Mouse (Mus musculus): ENCODE measurements around the gene Got2. TPM values are rescaled to one million over a fixed set of nuclear protein-coding genes. Genes with fewer than 3 reads are reported as not detected.
"Not testable (repeated sequence)": the region's sequence is repeated elsewhere in the genome, so short reads cannot be mapped to it uniquely, and the experiment has no call there.

Gene Got2
- polyA plus RNA-seq, 1 experiment from 2014 or later: 185 TPM

GRCm38 (mm10) chr8:95885966-95886365 lies 2.4 kb downstream of the Got2 start:
- H3K4me3 ChIP-seq: no peak overlapping the region
- DNase-seq (ENCODE audit: low spot score): no peak
- H3K27me3 ChIP-seq (ENCODE audit: low read depth, poor library complexity, severe bottlenecking): no peaks in the 10 kb centered on the region
- no peaks in the 10 kb centered on the region for H3K9me3 ChIP-seq (replicated peaks)
- H3K27ac ChIP-seq: no peak overlapping the region
- WGBS: 85% methylated on average over 5 of the region's 5 CpGs
- peaks cover 13% of the 10 kb centered on the region for H3K4me1 ChIP-seq
- 0 out of 2 replicates have a peak, but pooled peaks cover 4% of the 10 kb centered on the region for H3K36me3 ChIP-seq

DNA sequence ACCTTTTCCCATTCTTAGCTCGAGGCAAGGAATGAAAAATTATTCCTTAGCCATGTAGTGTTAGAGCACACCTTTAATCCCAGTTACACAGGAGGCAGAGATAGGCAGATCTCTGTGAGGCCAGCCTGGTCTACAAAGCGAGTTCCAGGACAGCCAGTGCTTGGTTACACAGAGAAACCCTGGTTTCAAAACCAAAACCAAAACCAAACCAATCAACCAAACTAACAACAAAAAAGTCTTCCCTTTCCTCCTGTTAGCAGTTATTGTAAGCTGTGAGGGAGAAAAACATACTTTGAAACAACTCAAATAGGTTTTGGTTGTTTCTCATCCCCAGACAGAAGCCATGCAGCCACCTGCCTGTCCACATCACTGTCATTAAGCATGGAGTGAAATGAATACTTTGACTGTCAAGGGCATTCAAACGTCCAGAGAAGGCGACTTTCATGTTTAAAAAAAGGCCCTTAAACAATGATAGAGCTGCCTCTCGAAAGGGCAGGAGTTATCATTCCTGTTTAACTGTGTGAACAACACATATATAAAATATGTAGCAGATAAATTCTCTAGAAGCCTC lies 3.0 kb downstream of the Got2 start:
- Histone ChIP-seq H3K4me3 (no peak overlapping the region), H3K27ac (no peak overlapping the region), H3K9me3 (replicated peaks) (no peaks in the 10 kb centered on the region), H3K27me3 (ENCODE audit: low read depth, poor library complexity, severe bottlenecking) (no peaks in the 10 kb centered on the region), H3K36me3 (0 out of 2 replicates have a peak, but pooled peaks cover 4% of the 10 kb centered on the region), H3K4me1 (peaks cover 13% of the 10 kb centered on the region)
- no peak for DNase-seq (ENCODE audit: low spot score)
- WGBS: 83% methylated on average over 5 of the region's 5 CpGs

DNA sequence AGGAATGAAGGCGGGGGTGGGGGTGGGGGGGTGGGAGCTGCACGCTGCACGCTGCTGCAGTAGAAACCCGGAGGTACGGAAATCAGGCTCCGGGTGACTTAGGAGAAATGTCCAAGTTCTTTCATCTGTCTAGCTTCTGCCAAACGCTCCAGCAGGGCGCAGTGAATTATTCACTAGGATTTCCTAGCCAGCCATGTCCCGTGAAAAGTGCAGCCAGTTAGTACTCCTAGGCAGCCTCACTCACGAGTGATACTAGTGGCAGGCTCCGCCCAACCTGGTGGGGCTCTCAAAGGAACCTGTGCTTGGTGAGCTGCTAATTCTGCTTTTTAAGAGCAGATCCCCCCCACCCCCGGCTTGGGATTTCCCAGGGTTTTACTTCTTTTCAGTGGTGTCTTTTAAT lies 3.9 kb downstream of the Got2 start:
- Histone ChIP-seq H3K27me3 (ENCODE audit: low read depth, poor library complexity, severe bottlenecking) (no peaks in the 10 kb centered on the region), H3K4me1 (peaks cover 13% of the 10 kb centered on the region), H3K4me3 (no peak overlapping the region), H3K9me3 (replicated peaks) (no peaks in the 10 kb centered on the region), H3K27ac (no peak overlapping the region), H3K36me3 (0 out of 2 replicates have a peak, but pooled peaks cover 4% of the 10 kb centered on the region)
- 86% methylated on average over 12 of the region's 12 CpGs for WGBS
- no peak for DNase-seq (ENCODE audit: low spot score)

- Histone ChIP-seq H3K27ac (no peak overlapping the region), H3K27me3 (ENCODE audit: low read depth, poor library complexity, severe bottlenecking) (no peaks in the 10 kb centered on the region), H3K4me3 (no peak overlapping the region), H3K9me3 (replicated peaks) (no peaks in the 10 kb centered on the region), H3K36me3 (peaks cover 17% of the 10 kb centered on the region), H3K4me1 (peaks cover 9% of the 10 kb centered on the region)
- 90% methylated on average over 9 of the region's 9 CpGs for WGBS
- no peak for DNase-seq (ENCODE audit: low spot score)
Measured at GRCm38 (mm10) chr8:95882191-95882590, 6.2 kb downstream of the Got2 start.

- no peak for DNase-seq (ENCODE audit: low spot score)
- WGBS: 89% methylated on average over 3 of the region's 3 CpGs
Measured at GRCm38 (mm10) chr8:95881576-95881975, 6.8 kb downstream of the Got2 start.

DNA sequence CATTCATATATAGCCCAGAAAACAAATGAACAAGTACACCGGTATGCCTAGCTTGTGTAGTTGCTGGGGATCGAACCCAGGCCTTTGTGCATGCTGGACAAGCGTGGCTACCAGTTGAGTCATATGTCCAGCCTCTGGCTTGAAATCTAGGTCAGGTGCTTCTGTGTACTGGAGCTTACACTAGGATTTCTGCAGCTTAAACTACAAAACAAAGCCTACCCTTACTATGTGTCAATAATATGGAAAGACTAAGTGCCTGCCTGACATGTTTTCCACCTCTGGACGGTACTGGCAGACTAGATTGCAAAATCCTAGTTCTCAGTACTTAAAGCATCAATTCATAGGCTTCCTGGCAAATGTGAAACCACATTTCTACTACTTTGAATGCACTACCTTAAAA lies 8.5 kb downstream of the Got2 start:
- Histone ChIP-seq H3K27me3 (ENCODE audit: low read depth, poor library complexity, severe bottlenecking) (no peaks in the 10 kb centered on the region), H3K4me3 (no peak overlapping the region), H3K9me3 (replicated peaks) (no peaks in the 10 kb centered on the region), H3K4me1 (no peaks in the 10 kb centered on the region), H3K27ac (no peak overlapping the region), H3K36me3 (peaks cover 40% of the 10 kb centered on the region)
- DNase-seq (ENCODE audit: low spot score): no peak
- 95% methylated on average over 4 of the region's 4 CpGs for WGBS

More at GRCm38 (mm10) chr8:95881576-95881975, 6.8 kb downstream of the Got2 start:
- peaks cover 23% of the 10 kb centered on the region for H3K36me3 ChIP-seq
- no peak overlapping the region for H3K4me3 ChIP-seq
- no peaks in the 10 kb centered on the region for H3K27me3 ChIP-seq (ENCODE audit: low read depth, poor library complexity, severe bottlenecking)
- no peak overlapping the region for H3K27ac ChIP-seq
- peaks cover 3% of the 10 kb centered on the region for H3K4me1 ChIP-seq
- H3K9me3 ChIP-seq (replicated peaks): no peaks in the 10 kb centered on the region

DNA sequence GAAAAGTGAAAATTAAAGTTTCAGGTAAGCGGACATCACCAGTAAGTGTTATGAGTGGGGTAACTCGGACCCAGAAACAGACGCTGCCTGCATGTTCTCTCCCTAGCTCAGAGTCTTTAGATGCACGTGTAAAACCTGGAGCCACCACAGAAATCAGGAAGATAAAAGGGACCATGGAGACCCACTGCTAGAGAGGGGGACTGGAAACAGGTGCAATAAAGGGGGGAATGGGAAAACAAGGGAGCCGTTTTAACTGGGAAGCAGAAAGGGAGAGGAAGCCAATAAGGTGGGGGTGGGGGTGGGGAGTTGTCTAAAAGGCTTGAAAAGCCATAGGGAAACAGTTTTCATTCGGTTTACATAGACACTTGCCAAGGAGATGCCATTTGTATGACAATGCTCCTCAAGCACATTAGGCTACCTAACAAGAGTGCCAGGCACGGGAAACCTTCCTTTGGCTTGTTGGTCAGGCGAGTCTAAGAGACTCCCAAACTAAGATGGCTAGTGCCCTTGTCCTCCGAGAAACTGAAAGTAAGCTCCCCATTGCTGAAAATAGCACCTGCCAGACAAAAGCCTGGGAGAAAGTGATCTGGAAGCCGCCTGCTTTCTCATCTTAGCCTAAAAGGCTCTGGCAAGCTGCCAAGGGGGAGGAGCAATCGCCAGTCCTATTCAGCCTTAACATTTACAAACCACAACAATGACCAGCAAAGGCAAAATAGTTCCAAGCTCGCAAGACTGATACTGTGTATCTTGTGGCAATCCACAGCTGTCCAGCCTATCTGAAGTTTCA lies 10.0 kb downstream of the Got2 start:
- 71% methylated on average over 12 of the region's 12 CpGs for WGBS
- no peak for DNase-seq (ENCODE audit: low spot score)
- Histone ChIP-seq H3K4me1 (no peaks in the 10 kb centered on the region), H3K27me3 (ENCODE audit: low read depth, poor library complexity, severe bottlenecking) (no peaks in the 10 kb centered on the region), H3K9me3 (replicated peaks) (no peaks in the 10 kb centered on the region), H3K27ac (no peak overlapping the region), H3K36me3 (peaks cover 55% of the 10 kb centered on the region), H3K4me3 (no peak overlapping the region)

- Histone ChIP-seq H3K4me1 (no peaks in the 10 kb centered on the region), H3K27ac (no peak overlapping the region), H3K27me3 (ENCODE audit: low read depth, poor library complexity, severe bottlenecking) (no peaks in the 10 kb centered on the region), H3K36me3 (peaks cover 82% of the 10 kb centered on the region), H3K4me3 (no peak overlapping the region), H3K9me3 (replicated peaks) (no peaks in the 10 kb centered on the region)
- WGBS: 95% methylated on average over 7 of the region's 7 CpGs
- DNase-seq (ENCODE audit: low spot score): no peak
Measured at GRCm38 (mm10) chr8:95875270-95875669, 13.1 kb downstream of the Got2 start.

- peaks cover 100% of the 10 kb centered on the region for H3K36me3 ChIP-seq
- DNase-seq (ENCODE audit: low spot score): no peak
- WGBS: 94% methylated on average over 16 of the region's 16 CpGs
- no peaks in the 10 kb centered on the region for H3K4me1 ChIP-seq
- H3K9me3 ChIP-seq (replicated peaks): no peaks in the 10 kb centered on the region
- H3K27me3 ChIP-seq (ENCODE audit: low read depth, poor library complexity, severe bottlenecking): no peaks in the 10 kb centered on the region
- H3K27ac ChIP-seq: no peak overlapping the region
- no peak overlapping the region for H3K4me3 ChIP-seq
Measured at GRCm38 (mm10) chr8:95871690-95872089, 16.7 kb downstream of the Got2 start.

DNA sequence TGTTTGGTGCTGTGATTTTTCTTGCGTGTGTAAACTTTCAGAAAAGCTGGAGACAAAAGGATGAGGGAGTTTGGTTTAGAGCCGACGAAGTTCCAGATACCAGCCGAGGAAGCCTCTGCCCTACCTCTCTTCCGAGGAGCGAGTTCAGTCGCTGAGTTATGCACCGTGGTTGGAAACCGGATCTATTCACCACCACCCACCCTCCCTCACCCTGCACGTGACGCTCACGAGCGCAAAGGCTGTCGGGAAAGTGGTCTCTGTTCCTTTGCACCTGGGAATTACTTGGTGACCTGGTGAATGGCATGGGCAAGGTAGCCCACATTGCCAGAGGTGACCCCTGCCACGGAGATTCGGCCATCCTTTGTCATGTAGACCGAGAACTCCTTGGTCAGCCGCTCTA lies 23.5 kb downstream of the Got2 start:
- DNase-seq (ENCODE audit: low spot score); H3K4me3 ChIP-seq; H3K9me3 ChIP-seq (replicated peaks); H3K27ac ChIP-seq; H3K27me3 ChIP-seq (ENCODE audit: low read depth, poor library complexity, severe bottlenecking); H3K4me1 ChIP-seq: not testable (repeated sequence)
- peaks cover 68% of the 10 kb centered on the region for H3K36me3 ChIP-seq
- 96% methylated on average over 18 of the region's 18 CpGs for WGBS

DNA sequence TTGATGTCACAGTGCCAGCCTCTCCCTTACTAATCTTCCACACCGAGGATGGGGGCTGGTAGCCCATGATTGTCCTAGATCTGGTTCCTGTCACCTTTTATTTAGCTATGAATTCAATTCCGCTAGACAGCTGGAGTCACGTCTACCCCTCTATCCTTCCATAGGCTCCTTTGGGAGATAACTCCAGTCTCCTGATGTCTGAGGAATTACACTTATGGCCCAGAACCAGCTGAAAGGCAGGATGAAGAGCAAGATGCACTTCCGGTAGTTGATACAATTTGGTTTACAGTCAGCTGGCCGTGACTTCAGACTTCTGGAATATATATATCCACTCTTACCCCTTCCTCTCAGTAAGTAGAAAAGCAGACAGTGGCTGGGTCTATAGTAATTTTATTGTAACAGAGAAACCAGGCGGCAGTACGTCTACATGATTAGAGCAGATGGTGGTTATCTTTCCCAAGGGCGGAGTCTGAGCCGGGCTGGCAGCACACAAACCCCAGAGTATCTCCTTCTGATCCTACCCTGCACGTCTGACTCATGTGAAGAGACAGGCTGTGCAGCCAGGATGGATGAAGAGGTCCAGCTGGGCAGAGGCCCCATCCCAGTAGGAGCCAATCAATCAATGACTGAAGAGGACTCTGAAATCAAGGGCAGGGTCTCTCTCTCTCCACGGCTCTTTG lies 24.4 kb downstream of the Got2 start:
- H3K9me3 ChIP-seq (replicated peaks): not testable (repeated sequence)

DNA sequence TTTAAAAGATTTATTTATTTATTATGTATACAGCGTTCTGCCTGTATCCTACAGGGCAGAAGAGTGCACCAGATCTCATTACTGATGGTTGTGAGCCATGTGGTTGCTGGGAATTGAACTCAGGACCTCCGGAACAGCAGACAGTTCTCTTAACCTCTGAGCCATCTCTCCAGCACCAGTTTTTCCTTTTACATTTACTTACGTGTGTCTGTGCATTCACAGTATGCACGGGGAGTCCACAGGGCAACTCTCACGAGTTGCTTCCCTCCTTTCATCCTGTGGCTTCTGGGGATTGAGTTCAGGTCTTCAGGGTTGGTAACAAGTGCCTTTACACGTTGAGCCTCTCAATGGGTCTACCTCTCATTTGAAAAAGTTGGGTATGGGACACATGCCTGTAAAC lies 34.2 kb downstream of the Got2 start:
- peaks cover 14% of the 10 kb centered on the region for H3K4me1 ChIP-seq
- no peaks in the 10 kb centered on the region for H3K27me3 ChIP-seq (ENCODE audit: low read depth, poor library complexity, severe bottlenecking)
- no peak for DNase-seq (ENCODE audit: low spot score)
- H3K27ac ChIP-seq: no peak overlapping the region
- 88% methylated on average over 6 of the region's 6 CpGs for WGBS
- H3K4me3 ChIP-seq: no peak overlapping the region
- H3K36me3 ChIP-seq: no peaks in the 10 kb centered on the region
- H3K9me3 ChIP-seq (replicated peaks): no peaks in the 10 kb centered on the region

More for the DNA sequence above, 24.4 kb downstream of the Got2 start:
- WGBS: 83% methylated on average over 11 of the region's 11 CpGs
- H3K36me3 ChIP-seq: peaks cover 58% of the 10 kb centered on the region
- H3K4me3 ChIP-seq; H3K27me3 ChIP-seq (ENCODE audit: low read depth, poor library complexity, severe bottlenecking); DNase-seq (ENCODE audit: low spot score); H3K4me1 ChIP-seq; H3K27ac ChIP-seq: not testable (repeated sequence)

All from limb, embryonic 10.5 days (tissue).